Mouse (Mus musculus) retina, postnatal 1 day (tissue): ENCODE measurements around the gene Il18r1.
A peak's percentile ranks its signal among the peaks of the same experiment; 100 is the strongest.

Source experiments
- DNase-seq: peaks from one replicate; pipeline ENCODE4 v3.0.0-alpha.2; 2012

The Il18r1 gene

DNA sequence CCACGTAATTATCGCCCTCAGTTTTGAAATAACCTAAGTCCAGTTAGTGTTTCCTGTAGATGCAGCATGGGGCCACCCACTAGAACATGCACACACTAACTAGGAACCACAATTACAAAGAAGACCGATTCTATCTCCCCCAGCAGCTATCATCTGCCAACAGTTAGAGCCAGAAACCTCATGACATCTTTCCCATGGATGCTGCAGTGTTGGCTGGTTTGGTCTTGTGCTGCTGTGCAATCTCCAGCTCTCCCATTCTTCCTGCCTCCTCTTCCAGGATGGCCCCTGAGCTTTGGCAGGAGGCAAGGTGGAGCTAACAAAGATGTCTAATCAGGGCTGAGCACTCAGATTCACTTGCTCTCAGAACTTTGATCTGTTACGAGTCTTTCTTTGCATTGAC, 35.8 kb downstream of the Il18r1 start:
- DNase-seq: no peak

- no peak for DNase-seq
Observed at GRCm38 (mm10) chr1:40501546-40502398, 36.4 kb downstream of the Il18r1 start.

DNA sequence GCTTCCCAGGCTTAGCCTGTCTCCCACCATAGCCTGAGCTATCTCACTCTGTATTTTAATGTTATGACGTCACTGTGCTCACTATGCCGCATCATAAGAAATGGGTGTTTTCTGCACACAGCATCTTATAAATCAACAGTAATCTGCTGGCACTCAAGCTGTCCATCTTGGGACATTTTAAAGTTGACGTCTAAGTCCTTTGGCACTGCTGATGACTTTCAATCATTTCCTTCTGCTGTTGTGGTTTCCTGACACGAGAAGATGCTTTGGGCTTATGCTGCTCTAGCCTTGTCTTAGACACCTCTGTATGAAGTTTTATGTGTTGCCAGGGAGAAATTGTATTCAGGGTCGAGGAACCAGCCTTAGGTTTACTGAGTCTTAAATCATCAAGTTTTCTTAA, 39.2 kb downstream of the Il18r1 start:
- DNase-seq: no peak

- DNase-seq: peak; percentile 44
Observed at GRCm38 (mm10) chr1:40514851-40515585, 49.7 kb downstream of the Il18r1 start, which contains the start of gene Il18rap. Il18rap (plus strand) TSS chr1:40515362.

DNA sequence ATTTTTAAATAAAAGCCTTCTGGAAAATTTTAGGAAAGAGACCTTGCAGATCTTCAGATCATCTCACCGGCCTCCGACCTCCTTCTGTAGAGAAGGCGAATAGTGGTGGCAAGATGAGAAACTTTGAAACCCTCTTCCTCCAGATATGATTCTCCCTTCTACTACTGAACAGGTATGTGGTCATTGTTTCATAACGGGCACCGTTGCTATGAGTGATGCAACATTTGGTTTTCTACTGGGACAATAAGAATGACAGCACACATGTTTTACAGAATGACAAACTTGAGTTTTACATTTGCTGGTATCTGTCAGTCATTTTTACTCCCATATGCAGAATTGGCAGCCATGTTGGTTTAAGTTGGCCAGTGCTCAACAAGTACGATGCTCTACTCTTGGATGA, 51.0 kb downstream of the Il18r1 start:
- DNase-seq: no peak

GRCm38 (mm10) chr1:40522918-40523317, 57.6 kb downstream of the Il18r1 start:
- no peak for DNase-seq

DNA sequence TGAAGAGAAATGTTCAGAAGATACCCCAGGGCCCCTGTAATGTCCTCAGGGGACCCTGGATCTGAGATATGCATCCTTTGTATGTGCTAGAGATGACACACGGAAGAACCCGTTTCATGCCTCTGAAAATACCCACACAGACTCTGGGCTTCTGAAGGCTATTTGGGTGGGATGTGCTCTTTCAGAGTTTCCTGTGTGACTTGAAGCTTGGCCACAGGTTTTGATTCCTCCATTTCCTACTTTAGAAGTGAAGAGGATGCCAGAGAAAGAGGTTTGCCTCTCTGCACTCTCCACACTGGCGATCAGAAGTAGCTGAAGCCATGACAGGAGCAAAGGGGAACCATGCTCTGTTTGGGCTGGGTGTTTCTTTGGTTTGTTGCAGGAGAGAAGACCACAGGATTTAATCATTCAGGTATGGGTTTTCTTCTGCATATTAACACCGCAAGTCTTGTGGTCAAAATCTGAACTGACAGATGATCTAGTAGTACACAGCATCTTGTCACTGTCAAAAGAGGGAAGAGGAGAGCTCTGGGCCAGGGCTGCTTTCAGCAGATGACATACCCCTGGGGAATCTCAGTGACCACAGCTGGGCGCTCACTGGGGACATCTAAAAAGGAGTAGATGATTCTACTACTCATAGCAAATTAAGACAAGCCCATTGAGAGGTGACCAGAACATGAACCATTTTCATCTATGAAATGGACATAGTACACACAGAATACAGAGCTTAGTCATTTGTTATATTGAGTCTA, 58.8 kb downstream of the Il18r1 start:
- no peak for DNase-seq

GRCm38 (mm10) chr1:40529287-40529686, 63.9 kb downstream of the Il18r1 start:
- no peak for DNase-seq

- no peak for DNase-seq
Observed at GRCm38 (mm10) chr1:40537577-40537976, 72.2 kb downstream of the Il18r1 start.

DNA sequence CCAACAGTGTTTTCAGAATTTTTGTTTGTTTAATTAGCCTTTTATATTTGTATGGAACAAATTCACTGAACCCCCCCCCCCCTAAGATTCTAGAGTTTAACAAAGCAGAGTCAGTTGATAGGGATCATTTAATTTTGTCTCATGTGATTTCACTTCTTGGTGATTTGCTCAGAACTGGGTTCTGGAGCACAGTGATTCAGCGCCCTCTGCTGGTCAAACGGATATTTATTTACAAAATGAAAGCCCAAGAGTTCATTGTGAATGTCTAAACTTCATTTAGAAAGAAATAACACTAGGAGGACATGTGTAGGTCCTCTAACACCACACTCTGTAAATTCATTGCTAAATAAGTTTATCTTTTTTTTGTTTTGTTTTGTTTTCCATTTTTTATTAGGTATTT, 79.3 kb downstream of the Il18r1 start:
- peak; percentile 75 for DNase-seq

DNA sequence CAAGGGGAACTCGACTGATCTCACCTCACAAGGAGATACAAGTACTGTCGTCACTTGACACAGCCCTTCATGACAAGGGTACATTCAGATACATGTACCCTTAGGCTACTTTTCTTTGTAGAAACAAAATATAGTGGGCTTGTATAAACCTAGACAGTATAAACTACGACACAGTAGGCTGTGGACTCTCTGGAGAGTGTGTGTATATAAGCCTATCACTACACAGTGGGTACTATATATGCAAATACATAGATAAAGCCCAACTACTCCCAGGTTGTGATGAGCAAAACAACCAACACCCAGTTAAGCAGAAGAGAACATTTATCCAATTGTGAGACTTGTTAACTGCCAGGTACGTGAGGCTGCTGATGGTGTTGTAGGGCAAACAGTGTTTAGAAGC, 81.3 kb downstream of the Il18r1 start:
- DNase-seq: no peak

- DNase-seq: peak; percentile 56
Observed at GRCm38 (mm10) chr1:40547064-40547572, 81.8 kb downstream of the Il18r1 start.

- peak; percentile 37 for DNase-seq
Observed at GRCm38 (mm10) chr1:40547762-40548161, 82.4 kb downstream of the Il18r1 start.
